Mouse (Mus musculus) heart, postnatal 0 days (tissue): ENCODE measurements around the gene Gga1.

ENCODE experiments used
- CTCF ChIP-seq: IDR thresholded peaks from 2 replicates; pipeline ENCODE4 v1.5.1; 2016; ENCODE audit warnings: antibody characterized with exemption, control low read depth, low read depth
- EP300 ChIP-seq: IDR thresholded peaks from 2 replicates; pipeline ENCODE4 v1.6.1; 2016; ENCODE audit warnings: antibody characterized with exemption, low read depth

- TF ChIP-seq CTCF (peak; percentile 87), EP300 (0 out of 2 replicates have a peak, but pooled peaks have one; percentile 14)
Measured at GRCm38 (mm10) chr15:78851505-78852153, 25.4 kb upstream of the Gga1 start.
